Mouse (Mus musculus) effector memory CD4-positive, alpha-beta T cell, adult 7 months (primary cell): ENCODE results near the gene Gm6657. TPM values are rescaled to one million over a fixed set of nuclear protein-coding genes. Genes with fewer than 3 reads are reported as not detected.

Experiments
- polyA plus RNA-seq: library from polyadenylated mRNA; unstranded; fragments of 100-300 nt; shearing (Covaris generic); gene quantifications from one replicate; pipeline ENCODE4 v1.2.1, GENCODE M21; 2017

The Gm6657 gene
- not detected for polyA plus RNA-seq

GRCm38 (mm10) chr12:78193942-78194341 lies at the start of gene Gm6657:
Gene Gm6657 (plus strand): TSS chr12:78194242.

GRCm38 (mm10) chr12:78225707-78226518 lies 31.9 kb downstream of the Gm6657 start, which contains the start of gene Gphn:
Gene Gphn (plus strand): TSS chr12:78226379.

Other genes with a start within 250 kb of the Gm6657 start
- 12.9 TPM for gene Gphn, start 32.1 kb downstream of the Gm6657 start, polyA plus RNA-seq